Mouse (Mus musculus) gastrocnemius, postnatal 36 days (tissue): ENCODE results near the gene Tom1l2. TPM values are rescaled to one million over a fixed set of nuclear protein-coding genes. Genes with fewer than 3 reads are reported as not detected.

Experiments
- DNase-seq, 2 experiments: peaks; one replicate each; pipeline ENCODE4 v3.0.0; 2022
- intact Hi-C: fragments of 180-260 bp; cut with DNase I; formaldehyde crosslinking; loops from one replicate; pipeline ENCODE4 v1.15.1; 2025
- total RNA-seq, 2 experiments: library from RNA; stranded (reverse); gene quantifications; 2 replicates each; pipeline ENCODE4 v1.2.3; 2021

The Tom1l2 gene
- total RNA-seq, 2 experiments from 2014 or later: 59.4 to 61.5 TPM

GRCm38 (mm10) chr11:60277771-60278170 is 74.9 kb downstream of the Tom1l2 start:
- intact Hi-C loops: no loop called here
- DNase-seq: no peak

GRCm38 (mm10) chr11:60277164-60277740 is 75.5 kb downstream of the Tom1l2 start:
- DNase-seq: no peak
- intact Hi-C loops: no loop called here

- no peak for DNase-seq
- intact Hi-C loops: no loop called here
These were observed 76.2 kb downstream of the Tom1l2 start for GRCm38 (mm10) chr11:60276408-60277093.

GRCm38 (mm10) chr11:60273273-60273805 is 79.4 kb downstream of the Tom1l2 start:
- intact Hi-C loops: no loop called here
- no peak for DNase-seq

- DNase-seq: no peak
- intact Hi-C loops: no loop called here
These were observed 84.1 kb downstream of the Tom1l2 start for GRCm38 (mm10) chr11:60268563-60268962.

GRCm38 (mm10) chr11:60265271-60265985 is 87.3 kb downstream of the Tom1l2 start:
- no peak for DNase-seq
- intact Hi-C loops: no loop called here

- intact Hi-C loops: no loop called here
- no peak for DNase-seq
These were observed 88.1 kb downstream of the Tom1l2 start for GRCm38 (mm10) chr11:60264651-60265050.

- intact Hi-C loops: no loop called here
- no peak for DNase-seq
These were observed 90.3 kb downstream of the Tom1l2 start for GRCm38 (mm10) chr11:60262396-60262795.

- no peak for DNase-seq
- intact Hi-C loops: no loop called here
These were observed 92.0 kb downstream of the Tom1l2 start for GRCm38 (mm10) chr11:60260743-60261142.

GRCm38 (mm10) chr11:60257696-60258095 is 95.0 kb downstream of the Tom1l2 start:
- no peak for DNase-seq

GRCm38 (mm10) chr11:60256713-60257112 is 96.0 kb downstream of the Tom1l2 start:
- no peak for DNase-seq
- intact Hi-C loops: no loop called here

More at GRCm38 (mm10) chr11:60257696-60258095, 95.0 kb downstream of the Tom1l2 start:
- intact Hi-C loops: no loop called here

GRCm38 (mm10) chr11:60256176-60256681 is 96.5 kb downstream of the Tom1l2 start:
- no peak for DNase-seq
- intact Hi-C loops: no loop called here

GRCm38 (mm10) chr11:60255639-60256038 is 97.1 kb downstream of the Tom1l2 start:
- no peak for DNase-seq
- intact Hi-C loops: no loop called here

- intact Hi-C loops: no loop called here
- no peak for DNase-seq
These were observed 97.5 kb downstream of the Tom1l2 start for GRCm38 (mm10) chr11:60255181-60255580.

- no peak for DNase-seq
- intact Hi-C loops: loop anchor here (5.0 kb wide), 2 partner anchors 38 to 158 kb away; no protein-coding TSS in a partner anchor
These were observed 98.4 kb downstream of the Tom1l2 start for GRCm38 (mm10) chr11:60254308-60254707.

GRCm38 (mm10) chr11:60253546-60253945 is 99.2 kb downstream of the Tom1l2 start:
- intact Hi-C loops: loop anchor here (5.0 kb wide), 2 partner anchors 39 to 159 kb away; no protein-coding TSS in a partner anchor
- DNase-seq: no peak

GRCm38 (mm10) chr11:60250971-60251643 is 101.6 kb downstream of the Tom1l2 start:
- intact Hi-C loops: loop anchor here (5.0 kb wide), 2 partner anchors 41 to 161 kb away; no protein-coding TSS in a partner anchor
- DNase-seq: peak in 1 of 2 experiments; percentile 25

- DNase-seq: no peak
- intact Hi-C loops: loop anchor here (5.0 kb wide), 2 partner anchors 42 to 162 kb away; no protein-coding TSS in a partner anchor
These were observed 102.8 kb downstream of the Tom1l2 start for GRCm38 (mm10) chr11:60249885-60250284.

GRCm38 (mm10) chr11:60248596-60249404 is 103.9 kb downstream of the Tom1l2 start:
- no peak for DNase-seq
- intact Hi-C loops: no loop called here
